Mouse (Mus musculus) lung, postnatal 14 days (tissue): ENCODE data around the gene Flt1.
A peak's percentile ranks its signal among the peaks of the same experiment; 100 is the strongest.
"Not testable (repeated sequence)": the region's sequence is repeated elsewhere in the genome, so short reads cannot be mapped to it uniquely, and the experiment has no call there.

Source experiments
- DNase-seq: peaks from one replicate; pipeline ENCODE4 v3.0.0; 2021

The Flt1 gene

DNA sequence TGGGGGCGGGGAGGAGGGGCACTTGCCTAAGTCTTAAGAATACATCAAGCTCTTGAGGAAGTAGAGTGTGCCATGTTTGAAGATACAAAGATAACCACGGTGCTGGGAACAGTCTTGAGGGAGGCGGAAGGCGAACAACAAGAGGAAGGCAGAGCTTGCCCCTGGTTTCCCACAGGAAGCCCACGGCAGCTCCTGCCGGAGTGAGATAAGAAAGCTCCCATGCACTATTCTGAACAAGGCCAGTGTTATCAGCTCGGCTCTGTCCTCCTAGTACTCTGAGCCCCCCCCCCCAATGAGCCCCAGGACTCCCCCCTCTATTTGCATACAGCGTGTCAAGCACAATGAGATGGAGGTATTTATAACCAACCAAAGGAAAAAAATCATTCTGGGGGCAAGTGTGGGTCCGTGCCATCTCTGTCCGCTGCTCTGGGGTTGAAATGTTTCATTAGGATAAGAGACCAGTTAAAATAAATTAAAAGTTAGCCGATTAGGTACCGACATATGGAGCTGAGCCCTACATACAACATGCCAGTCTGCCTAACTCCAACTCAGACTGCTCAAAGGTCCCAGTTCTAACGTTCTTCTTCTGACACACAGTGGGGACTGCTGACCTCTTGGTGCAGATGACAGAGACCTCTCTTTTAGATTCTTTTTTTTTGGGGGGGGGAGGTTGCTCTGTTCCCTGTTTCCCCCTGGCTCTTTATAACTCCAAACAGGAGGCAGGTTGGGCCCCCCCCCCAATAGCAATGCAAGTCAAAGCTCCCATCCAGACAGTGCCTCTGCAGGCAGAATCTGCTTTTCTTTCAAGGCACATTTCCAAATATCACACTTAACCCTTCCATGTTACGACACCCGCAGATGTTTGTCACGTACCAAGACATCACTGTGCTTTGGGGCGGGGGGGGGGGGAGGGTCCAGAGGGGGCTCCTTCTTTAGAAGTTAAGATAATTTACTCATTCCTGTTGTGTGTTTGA, 67.6 kb downstream of the Flt1 start:
- DNase-seq, result peak; percentile 59

DNA sequence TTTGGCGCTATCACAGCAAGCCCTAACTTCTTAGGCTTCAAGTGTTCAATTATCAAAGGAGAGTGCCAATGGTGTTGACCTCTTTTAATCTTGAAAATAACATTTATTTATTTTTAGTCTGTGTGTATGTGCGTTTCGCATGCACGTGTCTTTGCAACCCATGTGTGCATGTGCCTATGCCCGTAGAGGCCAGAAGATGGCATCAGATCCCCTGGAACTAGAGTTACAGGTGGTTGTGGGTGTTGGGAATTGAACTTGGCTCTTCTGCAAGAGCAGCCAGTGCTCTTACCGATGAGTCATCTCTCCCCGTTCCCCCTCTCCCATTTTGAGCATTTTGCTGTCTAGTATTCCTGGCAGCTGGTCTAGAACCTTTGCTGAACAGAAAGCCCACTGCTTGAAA, 70.0 kb downstream of the Flt1 start:
- DNase-seq, result no peak

DNA sequence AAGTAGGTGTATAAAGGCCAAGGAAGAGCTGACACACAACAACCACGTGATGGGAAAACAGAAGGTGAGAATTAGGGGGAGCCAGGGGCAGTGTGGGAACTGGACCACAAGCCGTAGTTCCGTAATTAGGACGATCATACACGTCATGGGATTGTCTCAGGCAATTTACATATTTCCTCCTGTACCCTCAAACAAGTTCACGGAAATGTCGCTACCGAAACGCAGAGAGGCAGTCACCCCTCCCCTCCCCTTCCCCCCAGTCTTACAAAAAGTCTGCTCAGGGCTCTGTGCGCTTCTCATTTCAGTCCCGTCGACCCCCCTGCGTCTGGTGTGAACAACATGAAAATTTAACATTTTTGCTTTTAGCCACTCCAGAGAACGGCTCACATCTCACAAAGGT, 74.6 kb downstream of the Flt1 start:
- DNase-seq, result no peak

DNA sequence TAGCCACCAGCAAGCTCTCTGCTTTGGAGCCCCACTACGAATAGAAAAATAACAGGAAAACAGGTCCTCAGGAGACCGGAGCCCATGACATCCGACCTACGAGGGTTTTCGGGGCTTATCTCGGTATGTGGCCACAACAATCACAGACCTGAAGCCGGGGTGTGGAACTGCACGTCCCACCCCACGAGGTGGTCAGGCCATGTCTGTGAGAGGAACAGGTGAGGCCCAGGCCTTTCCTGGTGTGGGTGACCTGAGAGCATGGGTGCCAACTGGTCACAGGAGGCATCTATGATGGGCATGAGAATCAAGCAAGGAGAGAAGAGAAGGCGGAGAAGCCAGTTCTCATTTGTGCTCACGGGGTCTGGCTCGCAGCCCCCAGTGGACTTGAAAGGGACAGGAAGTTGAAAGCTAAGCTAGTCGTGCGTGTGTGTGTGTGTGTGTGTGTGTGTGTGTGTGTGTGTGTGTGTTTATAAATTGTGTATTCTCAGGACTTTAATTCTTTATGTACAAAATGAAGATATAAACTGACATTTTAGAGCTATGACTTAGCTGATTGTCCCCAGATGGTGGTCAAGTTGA, 79.4 kb downstream of the Flt1 start:
- peak; percentile 44 for DNase-seq

DNA sequence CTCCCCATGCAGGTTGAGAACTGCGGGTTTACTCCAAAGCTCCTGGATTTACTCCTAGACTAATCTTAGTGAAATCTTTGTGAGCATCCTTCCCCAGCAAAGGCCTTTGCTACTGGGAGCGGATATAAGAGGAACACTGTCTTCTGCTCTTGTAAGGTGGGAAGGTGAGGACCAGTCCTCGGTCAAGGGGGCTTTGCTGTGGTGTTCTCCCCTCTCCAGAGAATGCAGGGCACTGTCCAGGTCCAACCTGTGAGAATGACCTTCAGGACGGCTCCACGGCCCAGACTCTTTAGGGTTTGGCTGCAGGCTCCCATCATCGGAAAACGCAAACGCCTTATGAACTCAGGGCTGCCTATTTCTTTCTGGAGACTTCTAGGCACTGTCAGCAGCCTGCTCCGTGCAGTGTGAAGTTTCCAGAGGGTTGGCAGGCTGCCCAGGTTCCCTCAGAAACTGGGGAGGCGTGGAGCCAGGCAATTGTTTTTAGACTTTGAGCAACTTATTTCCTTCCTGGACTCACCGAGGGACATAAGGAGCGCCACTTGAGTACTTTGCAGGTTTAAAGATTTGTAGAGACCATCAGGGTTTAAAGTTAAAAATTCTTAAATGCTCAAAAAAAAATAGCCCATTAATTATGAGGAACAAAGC, 80.7 kb downstream of the Flt1 start:
- DNase-seq, result peak; percentile 90

DNA sequence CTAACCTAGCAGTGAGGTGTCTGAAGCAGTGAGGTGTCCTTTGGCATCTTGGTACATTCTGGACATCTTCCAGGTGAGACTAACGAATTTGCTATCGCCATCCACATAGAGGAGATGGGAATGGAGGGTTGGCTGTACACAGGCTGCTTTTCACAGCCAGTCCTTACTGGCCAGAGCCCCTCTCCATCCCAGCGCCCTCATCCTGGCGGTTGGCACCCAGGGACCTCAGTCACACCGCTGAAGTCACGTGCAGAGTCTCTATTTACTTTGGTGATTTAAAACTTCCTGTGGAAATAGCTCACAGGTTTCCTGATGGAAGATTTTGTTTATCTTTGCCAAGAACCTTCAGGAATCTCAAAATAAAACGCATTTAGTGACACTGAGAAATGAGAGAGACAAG, 84.4 kb downstream of the Flt1 start:
- peak; percentile 21 for DNase-seq

DNA sequence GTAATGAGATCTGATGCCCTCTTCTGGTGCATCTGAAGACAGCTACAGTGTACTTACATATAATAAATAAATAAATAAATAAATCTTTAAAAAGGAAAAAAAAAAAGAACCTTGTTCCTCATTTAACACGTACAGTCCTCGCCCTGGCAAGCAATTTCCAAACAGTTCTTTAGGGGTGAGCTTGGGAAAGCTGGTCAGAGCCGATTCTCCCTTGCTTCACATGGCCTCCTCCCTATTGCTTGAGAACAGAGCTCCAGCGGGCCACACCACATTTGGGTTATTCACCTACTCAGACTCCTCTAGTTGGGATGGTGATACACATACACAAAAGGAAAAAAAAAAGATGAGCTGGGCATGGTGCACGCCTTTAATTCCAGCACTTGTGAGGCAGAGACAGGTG, 85.9 kb downstream of the Flt1 start:
- no peak for DNase-seq

DNA sequence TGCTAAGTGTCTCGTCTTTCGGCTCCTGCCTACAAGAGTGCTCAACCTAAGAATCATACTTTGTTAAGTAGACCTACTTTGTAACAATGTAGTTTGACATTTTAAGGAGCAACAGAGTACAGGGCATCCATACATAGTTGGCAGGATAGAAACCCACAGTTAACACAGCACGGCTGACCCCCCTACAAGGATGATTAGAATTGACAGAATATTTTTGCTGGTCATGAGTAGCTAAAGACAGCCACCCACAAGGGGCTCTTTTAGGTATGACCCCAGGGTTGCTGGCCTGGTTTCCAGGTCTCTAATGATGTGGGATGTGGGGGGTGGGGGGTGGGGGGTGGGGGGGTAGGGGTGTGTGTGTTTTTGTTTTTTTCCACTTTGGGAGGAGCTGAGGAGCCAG, 89.1 kb downstream of the Flt1 start:
- DNase-seq, result no peak

DNA sequence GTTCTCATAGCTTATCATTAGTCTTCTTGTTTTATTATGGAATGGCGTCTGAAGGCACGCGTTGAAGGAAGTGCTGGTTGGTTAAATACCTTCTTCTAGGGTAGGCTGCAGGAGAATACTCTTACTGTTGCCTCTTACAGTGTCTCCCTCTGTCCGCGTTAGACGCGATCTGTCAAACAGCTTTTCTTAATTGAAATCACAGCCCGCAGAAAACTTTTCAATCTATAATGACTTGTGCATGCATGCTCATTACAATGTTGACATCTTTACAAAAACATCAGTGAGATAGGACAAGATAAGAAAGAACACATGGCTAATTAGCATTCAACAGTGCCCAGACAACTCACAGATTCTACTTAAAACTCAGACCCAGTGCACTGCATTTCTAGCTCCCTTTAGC, 89.9 kb downstream of the Flt1 start:
- no peak for DNase-seq

DNA sequence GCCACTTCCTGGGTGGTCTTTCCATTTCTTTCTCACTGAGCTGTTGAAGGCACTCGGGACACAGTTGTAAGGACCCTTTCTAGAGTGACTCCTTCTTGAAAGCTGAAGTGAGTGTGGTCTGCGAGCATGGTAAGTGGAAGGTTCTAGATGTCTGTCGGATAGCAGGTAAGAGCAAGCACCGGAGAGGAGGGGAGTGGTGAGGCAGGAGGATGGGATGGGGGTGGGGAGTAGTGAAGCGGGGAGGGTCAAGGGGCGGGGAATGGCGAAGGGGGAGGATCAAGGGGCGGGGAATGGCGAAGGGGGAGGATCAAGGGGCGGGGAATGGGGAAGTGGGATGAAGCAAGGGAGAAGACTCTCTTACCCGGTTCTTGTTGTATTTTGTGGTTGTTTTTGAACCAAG, 91.8 kb downstream of the Flt1 start:
- DNase-seq, result no peak

DNA sequence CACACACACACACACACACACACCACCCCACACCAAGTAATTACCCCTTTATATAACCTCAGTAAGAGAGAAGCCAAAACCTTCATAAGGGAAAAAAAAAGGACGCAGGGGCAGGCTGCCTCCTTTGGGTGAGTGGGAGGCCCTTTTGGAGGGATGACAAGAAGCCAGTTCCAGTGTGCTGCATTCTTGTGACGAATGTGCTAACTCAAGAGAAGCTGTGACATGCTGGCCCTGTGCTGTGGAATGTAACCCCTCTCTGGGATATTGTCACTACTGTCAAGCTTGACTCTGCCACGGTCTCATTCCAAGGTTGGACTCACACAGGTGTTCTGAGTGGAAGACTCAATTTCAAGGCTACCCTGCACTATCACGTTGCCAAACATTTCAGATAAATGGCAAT, 93.1 kb downstream of the Flt1 start:
- no peak for DNase-seq

DNA sequence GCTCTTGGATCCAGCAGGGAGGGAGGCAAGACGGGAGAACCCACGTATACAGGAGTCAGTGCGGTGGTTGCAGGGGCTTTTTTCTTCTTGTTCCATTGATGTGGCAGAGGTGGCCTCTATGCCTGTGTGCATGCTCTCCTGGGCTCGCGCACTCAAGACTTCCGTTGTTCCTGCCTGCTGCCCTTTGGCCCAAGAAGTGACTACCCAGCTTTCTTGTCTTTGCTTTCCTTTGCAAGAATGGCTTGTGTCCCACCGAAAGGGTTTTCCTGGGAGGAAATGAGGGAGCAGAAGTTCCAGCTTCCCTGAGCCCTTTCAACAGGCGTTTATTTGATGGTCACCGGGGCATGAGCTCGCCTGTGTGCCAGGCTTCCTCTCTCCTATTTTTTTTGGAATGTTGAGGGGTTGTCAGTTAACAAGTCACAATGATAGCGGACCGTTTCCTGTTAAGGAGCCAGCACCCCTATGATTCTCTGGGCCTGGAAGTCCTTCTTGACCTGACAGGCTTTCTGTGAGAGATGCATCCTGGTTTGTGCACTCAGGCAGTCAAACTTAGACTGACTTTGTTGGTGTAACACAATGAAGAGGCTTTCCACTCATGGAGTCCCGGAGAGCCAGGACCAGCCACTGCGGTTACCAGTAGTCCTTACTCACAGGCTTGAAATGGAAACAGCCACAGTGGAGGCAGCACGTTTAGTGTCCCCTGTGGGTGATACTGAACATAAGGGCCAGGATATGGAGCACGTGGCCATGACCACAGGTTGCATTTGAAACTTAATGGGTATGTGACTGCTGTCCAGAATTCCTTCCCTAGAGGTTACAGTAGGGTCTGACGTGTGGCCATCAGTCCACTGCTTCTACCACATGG, 95.2 kb downstream of the Flt1 start:
- no peak for DNase-seq

DNA sequence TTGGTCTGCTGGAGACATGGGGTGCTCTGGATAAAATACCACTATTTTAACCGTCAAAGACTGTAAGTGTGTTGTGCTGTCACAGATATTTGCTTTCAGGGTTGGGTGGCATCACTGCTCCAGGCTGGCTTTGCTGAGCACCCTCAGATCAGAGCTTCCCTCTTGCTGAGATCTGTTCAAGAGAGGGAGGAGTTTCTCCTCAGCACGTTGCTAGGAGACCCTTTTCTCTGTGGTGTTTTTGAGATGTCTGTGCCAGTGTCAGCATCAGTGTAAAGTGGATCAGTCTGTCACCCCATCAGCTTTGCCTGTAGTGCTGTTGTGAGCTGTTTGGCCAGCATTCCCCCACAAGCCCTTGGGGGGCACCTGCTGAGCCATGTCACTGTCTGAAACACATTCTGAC, 98.9 kb downstream of the Flt1 start:
- DNase-seq, result no peak

DNA sequence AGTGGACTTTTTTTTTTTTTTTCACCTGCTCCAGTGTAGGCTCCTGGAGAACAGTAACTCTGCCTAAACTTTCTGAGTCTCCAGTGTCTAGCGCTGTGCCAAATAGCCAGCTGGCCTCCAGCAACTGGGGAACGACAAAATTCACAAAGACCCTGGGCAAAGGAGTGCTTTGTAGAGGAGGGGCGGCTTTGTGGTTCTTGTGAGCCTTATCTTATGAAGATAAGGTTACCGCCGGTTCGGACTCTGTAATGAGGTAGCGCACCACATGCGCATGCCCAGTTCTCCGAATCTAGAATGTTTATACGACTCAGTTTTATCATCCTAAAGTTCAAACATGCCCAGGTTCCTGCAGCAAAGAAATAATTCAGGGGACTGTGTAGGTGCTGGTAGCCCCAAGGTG, 102.1 kb downstream of the Flt1 start:
- DNase-seq, result no peak

DNA sequence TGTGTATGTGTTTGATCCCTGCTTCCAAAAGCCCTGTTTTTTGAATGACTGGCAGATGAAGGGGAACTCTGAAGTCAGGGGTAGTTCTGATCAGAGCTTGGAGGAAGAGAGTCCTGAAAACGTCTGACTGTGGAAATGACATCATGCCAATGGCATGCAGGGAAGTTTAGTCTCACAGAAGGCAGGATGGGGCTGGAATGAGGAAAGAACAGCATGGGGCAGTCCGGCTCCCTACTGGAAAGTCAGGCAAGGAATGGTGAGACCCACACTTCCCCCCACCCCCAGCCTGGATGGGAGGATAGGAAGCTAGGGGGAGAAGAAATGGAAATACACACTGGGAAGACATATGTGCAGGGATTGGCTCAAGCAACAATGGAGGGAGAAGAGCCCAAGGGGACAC, 105.6 kb downstream of the Flt1 start:
- peak; percentile 43 for DNase-seq

DNA sequence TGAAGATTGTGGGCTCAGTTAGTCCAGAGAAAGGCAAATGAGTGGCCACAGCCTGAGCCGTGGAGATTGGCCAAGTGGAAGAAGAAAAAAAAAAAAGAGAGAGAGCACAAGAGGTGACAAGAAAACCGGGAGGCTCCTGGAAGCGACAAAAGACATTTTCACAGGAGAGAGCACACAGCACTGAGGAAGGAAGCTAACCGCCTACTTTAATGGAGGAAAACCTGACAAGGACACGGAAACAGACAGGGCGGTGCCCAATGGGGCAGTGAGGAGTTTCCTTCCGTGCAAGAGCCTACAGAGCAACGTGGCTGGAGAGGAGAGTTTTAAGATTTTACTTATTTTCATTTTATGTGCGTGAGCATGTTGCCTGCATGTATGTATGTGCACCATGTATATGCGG, 107.6 kb downstream of the Flt1 start:
- DNase-seq, result no peak

DNA sequence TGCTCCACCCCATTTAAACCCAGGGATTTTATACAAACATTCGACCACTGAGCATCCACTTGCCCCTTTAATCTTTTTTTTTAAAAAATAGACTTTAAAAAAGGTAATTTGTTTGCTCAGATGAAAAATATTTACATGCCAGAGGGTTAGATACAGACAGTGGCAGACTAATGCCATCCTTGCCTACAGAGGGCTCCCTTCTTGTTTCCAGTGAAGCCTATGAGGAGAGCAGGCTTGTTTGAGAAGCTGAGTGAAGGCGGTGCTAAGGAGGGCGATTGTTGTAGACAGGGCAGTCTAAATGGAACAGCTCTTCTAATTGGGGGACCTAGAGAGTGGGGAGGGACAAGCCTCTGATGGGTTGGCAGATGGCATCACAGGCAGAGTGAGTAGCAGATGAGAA, 109.4 kb downstream of the Flt1 start:
- peak; percentile 19 for DNase-seq

DNA sequence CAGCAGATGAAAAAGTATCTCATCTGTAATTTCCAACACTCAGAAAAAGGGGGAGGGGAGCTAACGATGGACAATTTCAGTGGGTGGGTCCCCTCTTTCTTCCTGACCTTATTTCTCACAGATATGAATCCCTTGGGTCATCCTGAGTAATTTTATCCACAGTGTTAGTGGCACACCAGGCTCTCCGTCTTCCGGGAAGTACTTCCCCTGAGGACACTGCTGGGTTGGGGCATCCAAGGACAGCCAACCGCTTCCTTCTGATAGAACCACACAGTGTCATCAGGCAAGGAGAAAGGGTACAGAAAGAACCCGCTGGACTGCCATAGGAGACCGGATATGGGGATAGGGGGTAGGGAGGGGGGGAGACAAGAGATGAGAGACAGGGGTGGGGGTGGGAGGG, 111.2 kb downstream of the Flt1 start:
- no peak for DNase-seq

DNA sequence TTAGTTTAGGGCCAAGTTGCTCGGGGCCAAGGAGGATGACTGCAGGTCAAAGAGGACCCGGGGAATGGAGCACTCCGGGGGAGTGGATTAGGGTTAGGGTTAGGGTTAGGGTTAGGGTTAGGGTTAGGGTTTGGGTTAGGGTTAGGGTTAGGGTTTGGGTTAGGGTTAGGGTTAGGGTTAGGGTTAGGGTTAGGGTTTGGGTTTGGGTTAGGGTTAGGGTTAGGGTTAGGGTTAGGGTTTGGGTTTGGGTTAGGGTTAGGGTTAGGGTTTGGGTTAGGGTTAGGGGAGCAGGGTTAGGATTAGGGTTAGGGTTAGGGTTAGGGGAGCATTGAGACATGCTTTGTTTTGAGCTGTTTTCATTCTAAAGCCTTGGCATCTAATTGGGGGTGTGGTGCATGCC, 114.5 kb downstream of the Flt1 start:
- DNase-seq, result not testable (repeated sequence)

DNA sequence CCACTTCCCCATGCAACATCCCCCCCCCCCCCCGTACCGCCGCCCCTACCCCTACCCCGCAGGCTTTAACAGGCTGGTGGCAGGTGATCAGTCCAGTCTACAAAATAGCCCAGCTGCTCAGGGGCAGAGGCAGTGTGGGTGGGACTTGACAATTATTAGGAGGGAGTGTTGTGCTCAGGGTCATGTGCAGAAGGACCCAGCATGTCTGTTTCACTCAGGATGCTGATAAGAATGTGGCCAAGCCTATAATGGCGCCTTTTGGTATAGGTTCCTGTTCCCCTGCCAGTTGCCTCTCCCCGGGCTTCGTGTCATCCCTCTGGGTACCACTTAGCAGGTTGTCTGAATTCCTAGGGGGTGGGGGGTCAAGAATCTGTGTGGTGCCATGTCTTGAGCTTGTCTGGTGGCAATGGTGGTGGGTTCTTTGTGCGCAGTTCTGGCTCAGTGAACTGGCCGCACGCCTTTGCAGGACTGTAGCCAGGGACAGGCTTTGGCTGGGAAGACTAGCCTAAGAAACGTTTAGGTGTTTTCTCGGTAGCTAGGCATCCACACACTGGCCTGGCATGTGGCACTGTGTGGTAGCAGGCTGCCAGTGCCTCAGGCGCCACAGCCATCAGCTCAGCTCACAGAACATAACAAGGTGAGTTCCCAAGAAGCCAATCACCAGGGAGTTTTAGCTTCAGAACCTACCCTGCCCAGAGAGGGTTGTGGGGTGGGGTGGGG, 118.4 kb downstream of the Flt1 start:
- DNase-seq, result no peak

DNA sequence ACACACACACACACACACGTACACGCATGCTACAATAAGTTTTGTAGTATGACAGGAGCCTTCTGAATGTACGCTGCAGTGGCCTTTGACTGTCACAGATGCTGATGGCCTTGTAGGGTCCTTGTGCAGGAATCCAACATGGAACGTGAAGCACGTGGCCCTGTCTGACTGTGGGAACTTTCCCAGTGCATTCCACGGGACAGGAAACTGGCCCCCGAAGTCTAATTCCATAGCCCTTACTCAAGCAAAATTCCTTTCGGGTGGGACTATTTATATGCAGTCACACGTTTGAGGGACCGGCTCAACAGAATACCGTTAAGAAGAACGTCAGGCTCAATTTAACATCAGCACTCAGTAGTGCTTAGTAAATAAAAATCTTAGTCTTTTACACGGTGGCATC, 119.1 kb downstream of the Flt1 start:
- DNase-seq, result no peak
